Mouse (Mus musculus) stomach, embryonic 15.5 days (tissue): ENCODE measurements around the gene Prss23. TPM values are rescaled to one million over a fixed set of nuclear protein-coding genes. Genes with fewer than 3 reads are reported as not detected.

Experiments
- polyA plus RNA-seq: library from polyadenylated mRNA; unstranded; fragments of >200 nt; fragmentation: Nextera tagmentation; extraction: Ambion mirVana; gene quantifications from 2 replicates; pipeline ENCODE4 v1.2.1, GENCODE M21; 2015

The Prss23 gene
- polyA plus RNA-seq, 1 experiment from 2014 or later: 65.8 TPM

Other genes starting within 250 kb of the Prss23 start
- 35.5 and 37.3 TPM in 2 replicates for gene Tmem135, start 123.0 kb downstream of the Prss23 start, polyA plus RNA-seq
- 12.8 and 13.9 TPM in 2 replicates for gene Fzd4, start 122.8 kb downstream of the Prss23 start, polyA plus RNA-seq
- 2.5 and 4.2 TPM in 2 replicates for gene Me3, start 105.2 kb upstream of the Prss23 start, polyA plus RNA-seq